13 mouse cellular contexts compared by ENCODE assay signal in the genomic region with DNA sequence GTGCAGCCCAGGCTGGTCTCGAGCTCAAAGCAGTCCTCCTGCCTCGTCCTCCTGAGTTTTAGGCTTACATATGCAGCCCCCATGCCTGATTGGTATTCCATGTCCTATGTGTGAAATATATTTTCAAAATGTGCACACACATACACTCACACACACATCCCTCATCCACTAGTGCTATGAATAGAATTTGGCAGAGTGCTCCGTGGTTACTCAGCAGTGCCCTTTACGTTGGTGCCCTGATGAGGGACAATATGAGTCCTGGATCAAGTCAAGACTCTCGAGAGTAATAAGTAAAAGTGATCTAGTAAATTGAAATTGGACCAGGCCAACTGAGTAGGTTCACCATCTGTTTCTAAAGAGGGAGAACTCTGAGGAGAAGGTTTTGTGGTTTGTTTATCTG. TPM values are rescaled to one million over a fixed set of nuclear protein-coding genes. Genes with fewer than 3 reads are reported as not detected.
A peak's percentile ranks its signal among the peaks of the same experiment; 100 is the strongest.
DNase-seq lines count a peak whose midpoint lies in the region; ATAC-seq and TF ChIP-seq lines count a peak whose summit lies in the region.
"Had no signal": no experiment of that assay in that cellular context is flagged by ENCODE, and none has a peak within 500 bp of the region (broad histone marks: within the 10 kb centered on the region; RNA-seq: fewer than 3 reads in every experiment).

No protein-coding gene starts in this region.

- no peak for TF ChIP-seq POLR2A in heart, adult 2 months (IDR thresholded peaks at IDR 0.05; ENCODE audit: insufficient read depth, low read depth, low read length)
- TF ChIP-seq POLR2A in myocyte (IDR thresholded peaks at IDR 0.05; ENCODE audit: insufficient read length, low read depth) = no peak

- peak in 1 of 2 experiments; percentile 35 for DNase-seq in heart, adult 2 months
- DNase-seq in heart, postnatal 36 days = no peak
- no peak for DNase-seq in limb, embryonic 10.5 days (ENCODE audit: low spot score)
- no peak for DNase-seq in right cerebral cortex, postnatal 10 days (ENCODE audit: low spot score in 2 of 2)
- DNase-seq: lung, embryonic 14.5 days; thymus, adult 2 months had no signal

- TF ChIP-seq EP300 in heart, adult 2 months (IDR thresholded peaks at IDR 0.05; ENCODE audit: insufficient read depth, low read depth, low read length) = no peak

- H3K4me2 ChIP-seq in limb, embryonic 12.5 days = no peak overlapping the region
- no peak overlapping the region for H3K4me2 ChIP-seq in embryonic facial prominence, embryonic 12.5 days (replicated peaks)
- peak overlapping the region; percentile 76 for H3K4me2 ChIP-seq in myocyte (ENCODE audit: low read depth)
- H3K4me2 ChIP-seq: midbrain, embryonic 13.5 days had no signal

- no peak overlapping the region for H3K9ac ChIP-seq in heart, adult 2 months (ENCODE audit: low read depth, low read length)
- no peak overlapping the region for H3K9ac ChIP-seq in limb, embryonic 12.5 days (replicated peaks)
- no peak overlapping the region for H3K9ac ChIP-seq in embryonic facial prominence, embryonic 12.5 days
- H3K9ac ChIP-seq: midbrain, embryonic 13.5 days had no signal

- no peaks in the 10 kb centered on the region for H3K9me3 ChIP-seq in limb, embryonic 12.5 days
- H3K9me3 ChIP-seq in limb, embryonic 10.5 days (replicated peaks) = no peaks in the 10 kb centered on the region
- no peaks in the 10 kb centered on the region for H3K9me3 ChIP-seq in embryonic facial prominence, embryonic 12.5 days
- H3K9me3 ChIP-seq: midbrain, embryonic 13.5 days had no signal

- H3K27me3 ChIP-seq in heart, adult 2 months (ENCODE audit: control insufficient read depth, insufficient read depth, low read length) = no peaks in the 10 kb centered on the region
- H3K27me3 ChIP-seq in limb, embryonic 12.5 days = no peaks in the 10 kb centered on the region
- no peaks in the 10 kb centered on the region for H3K27me3 ChIP-seq in limb, embryonic 10.5 days (ENCODE audit: low read depth, poor library complexity, severe bottlenecking)
- no peaks in the 10 kb centered on the region for H3K27me3 ChIP-seq in embryonic facial prominence, embryonic 12.5 days
- no peaks in the 10 kb centered on the region for H3K27me3 ChIP-seq in myocyte (ENCODE audit: control insufficient read depth, insufficient read depth, insufficient read length)
- H3K27me3 ChIP-seq: midbrain, embryonic 13.5 days had no signal

- no peak overlapping the region; the same call in 1 of the 2 replicates for H3K4me3 ChIP-seq in heart, adult 2 months
- no peak overlapping the region for H3K4me3 ChIP-seq in limb, embryonic 12.5 days (replicated peaks)
- no peak overlapping the region for H3K4me3 ChIP-seq in limb, embryonic 10.5 days
- H3K4me3 ChIP-seq in embryonic facial prominence, embryonic 12.5 days = no peak overlapping the region
- H3K4me3 ChIP-seq in myocyte = no peak overlapping the region
- H3K4me3 ChIP-seq: midbrain, embryonic 13.5 days had no signal

- peaks cover 13% of the 10 kb centered on the region for H3K36me3 ChIP-seq in heart, adult 2 months (ENCODE audit: control insufficient read depth, insufficient read depth, low read length)
- H3K36me3 ChIP-seq in limb, embryonic 12.5 days = peaks cover 42% of the 10 kb centered on the region
- peaks cover 47% of the 10 kb centered on the region for H3K36me3 ChIP-seq in limb, embryonic 10.5 days
- H3K36me3 ChIP-seq in embryonic facial prominence, embryonic 12.5 days = 0 out of 2 replicates have a peak, but pooled peaks cover 3% of the 10 kb centered on the region
- no peaks in the 10 kb centered on the region for H3K36me3 ChIP-seq in myocyte (ENCODE audit: control insufficient read depth, insufficient read depth)

- peaks cover 63% of the 10 kb centered on the region for H3K4me1 ChIP-seq in heart, adult 2 months (ENCODE audit: control insufficient read depth, insufficient read depth, low read length)
- H3K4me1 ChIP-seq in limb, embryonic 12.5 days (replicated peaks) = peaks cover 85% of the 10 kb centered on the region
- peaks cover 77% of the 10 kb centered on the region for H3K4me1 ChIP-seq in limb, embryonic 10.5 days
- H3K4me1 ChIP-seq in embryonic facial prominence, embryonic 12.5 days = peaks cover 89% of the 10 kb centered on the region

- ATAC-seq in limb, embryonic 12.5 days (ENCODE audit: insufficient number of reproducible peaks, insufficient read depth, low FRiP score, low TSS enrichment, low read depth) = no peak
- ATAC-seq in embryonic facial prominence, embryonic 12.5 days (ENCODE audit: insufficient number of reproducible peaks, insufficient read depth, low FRiP score, low TSS enrichment) = no peak
- ATAC-seq: midbrain, embryonic 13.5 days had no signal

- 24% methylated on average over 5 of the region's 5 CpGs for WGBS in heart, adult 2 months
- 80% methylated on average over 5 of the region's 5 CpGs for WGBS in limb, embryonic 12.5 days
- 88% methylated on average over 5 of the region's 5 CpGs for WGBS in limb, embryonic 10.5 days
- WGBS in embryonic facial prominence, embryonic 12.5 days = 72% methylated on average over 5 of the region's 5 CpGs

- peak overlapping the region; percentile 86 for H3K27ac ChIP-seq in heart, adult 2 months
- H3K27ac ChIP-seq in limb, embryonic 12.5 days = peak overlapping the region; percentile 57
- H3K27ac ChIP-seq in limb, embryonic 10.5 days = no peak overlapping the region
- peak overlapping the region; percentile 14; the same call in 1 of the 2 replicates for H3K27ac ChIP-seq in embryonic facial prominence, embryonic 12.5 days

- no peak for TF ChIP-seq CTCF in heart, adult 2 months (IDR thresholded peaks at IDR 0.05)

- no peaks in the 10 kb centered on the region; the same call in 1 of the 2 replicates for H3K79me2 ChIP-seq in heart, adult 2 months (replicated peaks; ENCODE audit: control insufficient read depth, insufficient read depth, low read length)
- H3K79me2 ChIP-seq in myocyte (ENCODE audit: control insufficient read depth, insufficient read depth) = peaks cover 13% of the 10 kb centered on the region

- no peak overlapping the region for H3ac ChIP-seq in myocyte (ENCODE audit: control insufficient read depth, insufficient read length)

- intact Hi-C loops in heart, adult 2 months (cut with DNase I) = no loop called here
- intact Hi-C loops in heart, postnatal 36 days (cut with DNase I) = no loop called here

TF ChIP-seq in myocyte, 11 proteins besides CTCF, POLR2A, EP300 and RAD21:
- TF ChIP-seq POLR2AphosphoS2 (IDR thresholded peaks at IDR 0.05; ENCODE audit: insufficient read length, low read depth) (no peak), MYOD1 (IDR thresholded peaks at IDR 0.05; ENCODE audit: control insufficient read depth in 1 of 3, insufficient read length in 2 of 3, low read depth in 2 of 3) (no peak), REST (IDR thresholded peaks at IDR 0.05; ENCODE audit: insufficient read depth, insufficient read length) (no peak), USF1 (IDR thresholded peaks at IDR 0.05; ENCODE audit: low read depth) (no peak), TCF3 (IDR thresholded peaks at IDR 0.05; ENCODE audit: insufficient read length, low read depth) (no peak), CEBPB (IDR thresholded peaks at IDR 0.05; ENCODE audit: insufficient read depth, poor library complexity, severe bottlenecking) (no peak), TCF12 (IDR thresholded peaks at IDR 0.05; ENCODE audit: insufficient read depth, poor library complexity, severe bottlenecking) (no peak), MYOG (IDR thresholded peaks at IDR 0.05; ENCODE audit: control insufficient read depth in 1 of 3, insufficient read depth in 1 of 3, insufficient read length in 2 of 3, low read depth in 2 of 3) (no peak), MAX (IDR thresholded peaks at IDR 0.05; ENCODE audit: low read depth) (no peak), SRF (IDR thresholded peaks at IDR 0.05; ENCODE audit: control insufficient read depth, insufficient read length, low read depth) (no peak), E2F4 (IDR thresholded peaks at IDR 0.05; ENCODE audit: insufficient read depth) (no peak)

RNA-seq across cellular contexts. Expression of a gene that starts 29.7 kb away (rescaled TPM):
- not detected for total RNA-seq in heart, adult 2 months (2021)
- polyA plus RNA-seq in heart, adult 2 months (2012; rRNA removed) = 0.12 TPM in 1 of 2 replicates, not detected in the other
- not detected for total RNA-seq in heart, postnatal 36 days (2021)
- polyA plus RNA-seq in limb, embryonic 12.5 days (2016; fragmentation: Nextera tagmentation; extraction: Ambion mirVana) = 0.15 TPM in 1 of 2 replicates, not detected in the other
- polyA plus RNA-seq in limb, embryonic 10.5 days (2016; fragmentation: Nextera tagmentation; extraction: Ambion mirVana) = not detected in 2 replicates
- 0.26 TPM in 1 of 2 replicates, not detected in the other for polyA plus RNA-seq in embryonic facial prominence, embryonic 12.5 days (2016; fragmentation: Nextera tagmentation; extraction: Ambion mirVana)
- polyA plus RNA-seq in myocyte (2012; fragmentation: generic; extraction: Trizol) = not detected
- total RNA-seq: gastrocnemius, adult 8-10 months; left cerebral cortex, postnatal 14 days had no signal
- polyA plus RNA-seq: intestine, embryonic 14.5 days; lung, embryonic 14.5 days; midbrain, embryonic 13.5 days had no signal

RNA-seq across cellular contexts. Expression of a gene that starts 44.4 kb away (rescaled TPM):
- 10 to 100 TPM; 53.5 to 54.2 TPM for total RNA-seq in heart, adult 2 months (2021)
- polyA plus RNA-seq in heart, adult 2 months (2012; rRNA removed) = 39.2 and 46.2 TPM in 2 replicates
- 10 to 100 TPM; 51.2 to 59.1 TPM for total RNA-seq in heart, postnatal 36 days (2021)
- 48.3 and 48.6 TPM in 2 replicates for polyA plus RNA-seq in limb, embryonic 12.5 days (2016; fragmentation: Nextera tagmentation; extraction: Ambion mirVana)
- 49.8 and 52.3 TPM in 2 replicates for polyA plus RNA-seq in limb, embryonic 10.5 days (2016; fragmentation: Nextera tagmentation; extraction: Ambion mirVana)
- 52.5 and 54.1 TPM in 2 replicates for polyA plus RNA-seq in embryonic facial prominence, embryonic 12.5 days (2016; fragmentation: Nextera tagmentation; extraction: Ambion mirVana)
- 39.8 TPM for polyA plus RNA-seq in myocyte (2012; fragmentation: generic; extraction: Trizol)

RNA-seq across cellular contexts. Expression of a gene that starts 46.5 kb away (rescaled TPM):
- total RNA-seq in heart, adult 2 months (2021) = 1 to 10 TPM; 7.1 to 7.8 TPM
- 4.7 and 8.7 TPM in 2 replicates for polyA plus RNA-seq in heart, adult 2 months (2012; rRNA removed)
- total RNA-seq in heart, postnatal 36 days (2021) = 1 to 10 TPM; 9.3 to 9.5 TPM
- polyA plus RNA-seq in limb, embryonic 12.5 days (2016; fragmentation: Nextera tagmentation; extraction: Ambion mirVana) = 15.8 and 16.9 TPM in 2 replicates
- 11.0 and 12.7 TPM in 2 replicates for polyA plus RNA-seq in limb, embryonic 10.5 days (2016; fragmentation: Nextera tagmentation; extraction: Ambion mirVana)
- polyA plus RNA-seq in embryonic facial prominence, embryonic 12.5 days (2016; fragmentation: Nextera tagmentation; extraction: Ambion mirVana) = 16.1 TPM in 2 replicates
- 5.3 TPM for polyA plus RNA-seq in myocyte (2012; fragmentation: generic; extraction: Trizol)
